Mouse (Mus musculus) kidney, adult 2 months (tissue): ENCODE measurements around the gene Ptpn14.

Source experiments
- CTCF ChIP-seq: fragments of 200-500 bp; conservative IDR thresholded peaks from 2 replicates; pipeline ENCODE4 v1.5.1; 2011; ENCODE audit warnings: low read depth, mild to moderate bottlenecking, control low read depth, low read length, moderate library complexity, mixed read lengths; ENCODE audit not compliant: insufficient read depth, insufficient read length
- POLR2A ChIP-seq: fragments of 200-500 bp; IDR thresholded peaks from one replicate; pipeline ENCODE4 v1.6.1; 2011; ENCODE audit warnings: low read depth, low read length, control low read depth

DNA sequence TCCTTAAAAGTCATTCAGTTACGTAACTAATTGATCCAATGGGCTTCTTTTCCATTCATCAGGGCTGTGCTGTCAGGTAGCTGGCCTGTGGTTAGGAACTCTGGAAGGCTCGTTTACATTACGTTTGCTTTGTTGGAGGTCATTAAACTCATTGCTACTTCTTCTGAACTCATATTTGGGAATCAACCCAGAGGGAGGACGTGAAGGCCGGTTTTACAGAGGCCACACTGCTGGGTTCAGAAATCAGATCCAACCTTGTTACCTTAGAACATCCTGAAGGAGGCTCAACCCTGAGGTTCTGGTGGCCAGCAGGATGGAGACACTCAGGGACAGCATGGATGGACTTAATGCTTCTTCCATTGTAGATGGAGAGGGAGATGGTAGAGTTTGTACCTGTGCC lies 124.0 kb downstream of the Ptpn14 start:
- no peak for TF ChIP-seq POLR2A
- TF ChIP-seq CTCF, result no peak
